ENCODE assay signal across 7 mouse cellular contexts in genomic region chr2:33918318-33918717, GRCm38 (mm10). TPM values are rescaled to one million over a fixed set of nuclear protein-coding genes. Genes with fewer than 3 reads are reported as not detected.
DNase-seq lines count a peak whose midpoint lies in the region; ATAC-seq lines count a peak whose summit lies in the region.

No protein-coding gene starts in this region.

- peak; percentile 44 for DNase-seq in left cerebral cortex, postnatal 4 days
- no peak for DNase-seq in left cerebral cortex, adult 11 months (ENCODE audit: low spot score)
- DNase-seq in NIH3T3 (ENCODE audit: low read depth) = peak; percentile 63
- peak; percentile 29 for DNase-seq in brain, adult 2 months (ENCODE audit: low read depth, low spot score)
- peak; percentile 84 for DNase-seq in induced T-regulatory cell, adult 2 months (ENCODE audit: low read depth)
- DNase-seq in thymus, postnatal 14 days = peak; percentile 82

- intact Hi-C loops in left cerebral cortex, postnatal 4 days (cut with DNase I) = no loop called here

- peak; percentile 56 for ATAC-seq in megakaryocyte progenitor cell, adult 5-6 weeks (replicated peaks; ENCODE audit: poor library complexity)

RNA-seq across cellular contexts. Expression of gene Mvb12b, which starts 30.6 kb away (rescaled TPM):
- 100 to 1,000 TPM; 142 to 149 TPM for total RNA-seq in left cerebral cortex, postnatal 4 days (2021)
- 30.0 and 37.1 TPM in 2 replicates for total RNA-seq in megakaryocyte progenitor cell, adult 5-6 weeks (2015)
- 12.9 and 14.8 TPM in 2 replicates for total RNA-seq in megakaryocyte progenitor cell, adult 5-6 weeks (2017)
